Mouse (Mus musculus) MEL (cell line): Measurements from ENCODE around the gene Hinfp. TPM values are rescaled to one million over a fixed set of nuclear protein-coding genes. Genes with fewer than 3 reads are reported as not detected.

Experiments used
- DNase-seq: peaks from one replicate; pipeline ENCODE4 v3.0.0; 2011; ENCODE audit warnings: low read depth, low spot score
- H3K27ac ChIP-seq: 2 replicates; pipeline ENCODE4 v1.5.1; 2012; ENCODE audit warnings: low read depth, mild to moderate bottlenecking, control low read depth, low read length, moderate library complexity; ENCODE audit not compliant: control insufficient read depth
- H3K27me3 ChIP-seq, 2 experiments: fragments of 150-350 bp in 1 of 2; sonication (generic) in 1 of 2; 2 replicates each; pipeline ENCODE4 v1.6.1; 2012; ENCODE audit warnings: low read length in 2 of 2, mild to moderate bottlenecking in 2 of 2, improper control_type of control experiment in 1 of 2, moderate library complexity in 1 of 2; ENCODE audit not compliant: insufficient read depth in 2 of 2, control insufficient read depth in 1 of 2
- H3K36me3 ChIP-seq, 2 experiments: 2 replicates each; pipeline ENCODE4 v1.6.1; 2012 to 2014; ENCODE audit warnings: low read length in 2 of 2, improper control_type of control experiment in 1 of 2, inconsistent platforms in 1 of 2, mild to moderate bottlenecking in 1 of 2; ENCODE audit not compliant: insufficient read depth in 2 of 2, control insufficient read depth in 1 of 2
- H3K4me1 ChIP-seq, 2 experiments: fragments of 150-350 bp in 1 of 2; sonication (generic) in 1 of 2; 2 replicates each; pipeline ENCODE4 v1.6.1; 2012; ENCODE audit warnings: low read length in 2 of 2, improper control_type of control experiment in 1 of 2, mild to moderate bottlenecking in 1 of 2; ENCODE audit not compliant: insufficient read depth in 2 of 2, control insufficient read depth in 1 of 2
- H3K4me3 ChIP-seq, 2 experiments: fragments of 150-350 bp in 1 of 2; sonication (generic) in 1 of 2; 2 replicates each; pipeline ENCODE4 v1.5.1; 2012; ENCODE audit warnings: low read depth in 2 of 2, low read length in 2 of 2, mild to moderate bottlenecking in 2 of 2, moderate library complexity in 2 of 2, control low read depth in 1 of 2, improper control_type of control experiment in 1 of 2; ENCODE audit not compliant: control insufficient read depth in 1 of 2, insufficient read depth in 1 of 2
- H3K79me2 ChIP-seq: 2 replicates; pipeline ENCODE4 v1.6.1; 2012; ENCODE audit warnings: mild to moderate bottlenecking, low read length, moderate library complexity; ENCODE audit not compliant: control insufficient read depth, poor library complexity, insufficient read depth
- H3K9ac ChIP-seq: 2 replicates; pipeline ENCODE4 v1.6.1; 2012; ENCODE audit warnings: low read depth, mild to moderate bottlenecking, control low read depth, low read length, moderate library complexity; ENCODE audit not compliant: control insufficient read depth, poor library complexity, severe bottlenecking
- H3K9me3 ChIP-seq: fragments of 150-350 bp; sonication (generic); replicated peaks from 2 replicates; pipeline ENCODE4 v1.6.1; 2012; ENCODE audit warnings: mild to moderate bottlenecking, low read length, improper control_type of control experiment, moderate library complexity; ENCODE audit not compliant: insufficient read depth
- BHLHE40 ChIP-seq: IDR thresholded peaks from 2 replicates; pipeline ENCODE4 v1.6.1; 2012; ENCODE audit warnings: low read depth, mild to moderate bottlenecking, inconsistent platforms, low read length, improper control_type of control experiment, borderline replicate concordance
- CHD1 ChIP-seq: IDR thresholded peaks from 2 replicates; pipeline ENCODE4 v1.6.1; 2012; ENCODE audit warnings: low read depth, mild to moderate bottlenecking, inconsistent platforms, low read length, improper control_type of control experiment
- CHD2 ChIP-seq: IDR thresholded peaks from 2 replicates; pipeline ENCODE4 v1.6.1; 2011; ENCODE audit warnings: low read length, improper control_type of control experiment
- EP300 ChIP-seq, 2 experiments: IDR thresholded peaks; 2 replicates each; pipeline ENCODE4 v1.6.1; 2011; ENCODE audit warnings: improper control_type of control experiment in 2 of 2, low read length in 2 of 2, low read depth in 1 of 2, mild to moderate bottlenecking in 1 of 2
- GATA1 ChIP-seq: IDR thresholded peaks from 2 replicates; pipeline ENCODE4 v1.6.1; 2011; ENCODE audit warnings: low read depth, low read length, improper control_type of control experiment
- HCFC1 ChIP-seq: IDR thresholded peaks from 2 replicates; pipeline ENCODE4 v1.6.1; 2012; ENCODE audit warnings: low read depth, mild to moderate bottlenecking, inconsistent platforms, low read length, improper control_type of control experiment, moderate library complexity
- KAT2A ChIP-seq: conservative IDR thresholded peaks from 2 replicates; pipeline ENCODE4 v1.6.1; 2012; ENCODE audit warnings: low read depth, low read length, improper control_type of control experiment, inconsistent platforms
- MAZ ChIP-seq: IDR thresholded peaks from 2 replicates; pipeline ENCODE4 v1.6.1; 2012; ENCODE audit warnings: low read depth, mild to moderate bottlenecking, inconsistent platforms, low read length, improper control_type of control experiment
- MXI1 ChIP-seq: IDR thresholded peaks from 2 replicates; pipeline ENCODE4 v1.6.1; 2011; ENCODE audit warnings: mild to moderate bottlenecking, low read depth, low read length, improper control_type of control experiment
- MYB ChIP-seq: IDR thresholded peaks from 2 replicates; pipeline ENCODE4 v1.6.1; 2011; ENCODE audit warnings: mild to moderate bottlenecking, low read depth, low read length, improper control_type of control experiment
- MYC ChIP-seq: IDR thresholded peaks from 2 replicates; pipeline ENCODE4 v1.6.1; 2011; ENCODE audit warnings: low read depth, mild to moderate bottlenecking, low read length, improper control_type of control experiment, moderate library complexity
- POLR2A ChIP-seq, 2 experiments: IDR thresholded peaks; 2 replicates each; pipeline ENCODE4 v1.6.1; 2011 to 2012; ENCODE audit warnings: low read length in 2 of 2, mild to moderate bottlenecking in 2 of 2, control low read depth in 1 of 2, improper control_type of control experiment in 1 of 2, low read depth in 1 of 2, moderate library complexity in 1 of 2; ENCODE audit not compliant: control insufficient read depth in 1 of 2, insufficient read depth in 1 of 2, poor library complexity in 1 of 2
- RAD21 ChIP-seq: IDR thresholded peaks from 2 replicates; pipeline ENCODE4 v1.6.1; 2011; ENCODE audit warnings: mild to moderate bottlenecking, low read depth, low read length, improper control_type of control experiment
- SIN3A ChIP-seq: IDR thresholded peaks from 2 replicates; pipeline ENCODE4 v1.6.1; 2012; ENCODE audit warnings: low read length, improper control_type of control experiment, inconsistent platforms
- TBP ChIP-seq: IDR thresholded peaks from 2 replicates; pipeline ENCODE4 v1.8.0; 2011; ENCODE audit warnings: low read depth, low read length, improper control_type of control experiment
- USF2 ChIP-seq, 2 experiments: IDR thresholded peaks; 2 replicates each; pipeline ENCODE4 v1.6.1; 2011 to 2012; ENCODE audit warnings: improper control_type of control experiment in 2 of 2, low read length in 2 of 2, borderline replicate concordance in 1 of 2, inconsistent platforms in 1 of 2, low read depth in 1 of 2, mild to moderate bottlenecking in 1 of 2; ENCODE audit not compliant: insufficient read depth in 1 of 2
- ZC3H11A ChIP-seq: IDR thresholded peaks from 2 replicates; pipeline ENCODE4 v1.6.1; 2012; ENCODE audit warnings: low read depth, mild to moderate bottlenecking, inconsistent platforms, low read length, improper control_type of control experiment
- ZNF384 ChIP-seq: IDR thresholded peaks from 2 replicates; pipeline ENCODE4 v1.6.1; 2012; ENCODE audit warnings: low read depth, mild to moderate bottlenecking, inconsistent platforms, low read length, improper control_type of control experiment
- polyA plus RNA-seq, 2 experiments: library from polyadenylated mRNA; stranded (reverse) in 1 of 2; unstranded in 1 of 2; fragments of >175 nt in 1 of 2; fragments of >200 nt in 1 of 2; gene quantifications; 2 replicates each; pipeline versions ENCODE4 v1.2.1 to v1.2.4; 2012; ENCODE audit warnings: low replicate concordance in 2 of 2, low read depth in 1 of 2; ENCODE audit not compliant: insufficient read length in 2 of 2, insufficient read depth in 1 of 2, missing spikeins in 1 of 2
- total RNA-seq: library from RNA; depleted of rRNA; stranded (reverse); fragments of 300-350 nt; gene quantifications from 2 replicates; pipeline ENCODE4 v1.2.3, GENCODE M21; 2012

The Hinfp gene
- total and polyA plus RNA-seq, 3 experiments = 16.4 to 31.3 TPM; not detected in 1

DNA sequence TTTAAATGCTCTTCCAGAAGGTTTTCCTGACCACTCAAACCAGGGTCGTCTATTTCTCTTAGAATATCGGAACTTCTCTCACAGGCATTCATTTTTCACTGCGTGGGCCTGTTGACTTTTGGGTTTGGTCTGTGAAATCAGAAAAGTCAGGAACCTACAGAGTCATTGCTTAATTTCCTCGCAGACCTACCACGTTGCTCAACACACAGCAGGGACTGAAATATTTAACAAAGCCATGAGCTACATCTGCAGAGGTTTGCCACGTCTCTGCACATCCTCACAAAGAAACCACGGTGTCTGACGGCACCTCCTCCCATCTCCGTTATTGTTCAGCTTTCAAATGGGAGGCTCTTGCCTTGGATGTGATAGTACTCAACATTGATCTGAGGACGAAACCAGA, 46.5 kb downstream of the Hinfp start:
- Histone ChIP-seq H3K27me3 (no peaks in the 10 kb centered on the region), H3K36me3 (no peaks in the 10 kb centered on the region), H3K79me2 (no peaks in the 10 kb centered on the region), H3K4me3 (no peak overlapping the region), H3K27ac (no peak overlapping the region), H3K9me3 (no peaks in the 10 kb centered on the region), H3K4me1 (no peaks in the 10 kb centered on the region)
- DNase-seq = no peak
- TF ChIP-seq TBP = no peak
- no peak for TF ChIP-seq CHD2
- TF ChIP-seq POLR2A (IDR thresholded peaks at IDR 0.05; ENCODE audit: control insufficient read depth in 1 of 2, insufficient read depth in 1 of 2, low read depth in 1 of 2, low read length in 2 of 2, poor library complexity in 1 of 2) = no peak
- no peak for TF ChIP-seq BHLHE40
- no peak for TF ChIP-seq GATA1
- no peak for TF ChIP-seq ZNF384
- no peak for TF ChIP-seq SIN3A
- no peak for TF ChIP-seq MXI1
- no peak for TF ChIP-seq HCFC1
- TF ChIP-seq, all 39 proteins: peak for 0
- H3K9ac ChIP-seq = no peak overlapping the region

GRCm38 (mm10) chr9:44256213-44256612, 49.3 kb downstream of the Hinfp start:
- Histone ChIP-seq H3K9ac (no peak overlapping the region), H3K27ac (no peak overlapping the region)
- no peak for DNase-seq
- no peak for TF ChIP-seq MAZ
- TF ChIP-seq TBP = no peak
- no peak for TF ChIP-seq MYB
- no peak for TF ChIP-seq MYC
- TF ChIP-seq KAT2A = no peak
- TF ChIP-seq CHD1 = no peak
- no peak for TF ChIP-seq EP300 (IDR thresholded peaks at IDR 0.05; ENCODE audit: low read depth in 1 of 2, low read length in 2 of 2)
- no peak for TF ChIP-seq ZC3H11A
- TF ChIP-seq USF2 (IDR thresholded peaks at IDR 0.05; ENCODE audit: borderline replicate concordance in 1 of 2, insufficient read depth in 1 of 2, low read depth in 1 of 2, low read length in 2 of 2) = no peak
- TF ChIP-seq RAD21 = no peak
- TF ChIP-seq, all 39 proteins: peak for 0
- Histone ChIP-seq H3K79me2 (no peaks in the 10 kb centered on the region), H3K9me3 (no peaks in the 10 kb centered on the region), H3K4me3 (no peak overlapping the region), H3K36me3 (no peaks in the 10 kb centered on the region), H3K4me1 (no peaks in the 10 kb centered on the region), H3K27me3 (no peaks in the 10 kb centered on the region)
